Mouse (Mus musculus): ENCODE data around the gene Aspscr1.

The Aspscr1 gene

DNA sequence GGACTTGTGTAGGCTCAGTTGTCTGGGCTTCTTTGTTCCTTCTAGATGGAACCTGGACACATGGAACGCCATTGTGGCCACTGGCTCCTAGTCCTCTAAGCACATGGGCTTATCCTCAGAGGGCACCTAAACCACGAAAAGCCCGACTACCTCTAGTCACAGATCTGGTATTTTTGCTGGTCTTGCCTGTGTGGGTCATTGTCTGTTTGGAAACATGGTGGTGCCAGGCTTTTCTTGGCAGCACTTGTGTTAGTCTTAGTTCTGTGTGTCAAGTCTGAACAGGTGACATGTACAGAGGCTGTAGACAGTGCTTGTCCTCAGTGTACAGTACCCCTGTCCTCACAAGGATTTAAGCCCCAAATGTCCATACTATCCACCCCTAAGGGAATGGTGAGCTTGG is 10.8 kb downstream of the Aspscr1 start:
- WGBS, result 86% methylated on average over 3 of the region's 3 CpGs

DNA sequence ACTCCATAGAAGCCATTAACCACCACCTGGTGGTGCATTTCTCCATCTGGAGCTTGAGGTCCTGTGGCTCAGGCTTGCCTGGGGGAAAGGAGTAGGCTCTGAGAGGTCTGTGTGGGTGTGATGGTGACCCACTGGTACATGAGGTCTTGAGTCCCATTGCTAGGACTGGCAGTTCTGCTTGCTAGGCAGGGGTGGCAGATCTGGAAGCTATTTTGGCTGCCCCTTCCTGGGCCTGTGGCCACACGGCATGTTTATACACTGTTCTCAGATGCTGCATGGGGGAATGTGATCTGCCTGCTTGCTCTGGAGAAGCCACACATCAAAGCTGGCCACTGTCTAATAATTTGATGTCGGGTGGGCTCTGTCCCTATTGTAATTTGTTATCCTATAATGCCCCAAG is 11.3 kb downstream of the Aspscr1 start:
- WGBS, result 78% methylated on average over 2 of the region's 2 CpGs

DNA sequence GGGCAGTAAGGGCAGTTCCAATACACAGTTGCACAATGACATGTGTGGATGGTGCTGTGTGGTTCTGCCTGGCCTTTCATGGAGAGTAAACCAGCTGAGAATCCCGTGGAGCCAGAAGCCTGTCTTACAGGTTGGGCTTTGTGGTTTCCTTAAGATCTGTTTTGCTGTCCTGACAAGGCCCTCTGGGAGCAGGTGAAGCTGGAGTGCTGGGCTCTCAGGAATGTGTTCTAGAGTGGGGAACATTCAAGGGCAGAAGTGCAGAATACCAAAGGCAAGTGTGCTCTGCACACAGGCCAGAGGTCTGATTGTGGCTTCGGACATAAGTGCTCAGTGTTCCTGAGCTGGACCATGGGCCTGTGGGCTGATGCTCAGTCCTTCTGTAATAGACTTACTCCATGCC is 11.9 kb downstream of the Aspscr1 start:
- 95% methylated on average over 2 of the region's 2 CpGs for WGBS

DNA sequence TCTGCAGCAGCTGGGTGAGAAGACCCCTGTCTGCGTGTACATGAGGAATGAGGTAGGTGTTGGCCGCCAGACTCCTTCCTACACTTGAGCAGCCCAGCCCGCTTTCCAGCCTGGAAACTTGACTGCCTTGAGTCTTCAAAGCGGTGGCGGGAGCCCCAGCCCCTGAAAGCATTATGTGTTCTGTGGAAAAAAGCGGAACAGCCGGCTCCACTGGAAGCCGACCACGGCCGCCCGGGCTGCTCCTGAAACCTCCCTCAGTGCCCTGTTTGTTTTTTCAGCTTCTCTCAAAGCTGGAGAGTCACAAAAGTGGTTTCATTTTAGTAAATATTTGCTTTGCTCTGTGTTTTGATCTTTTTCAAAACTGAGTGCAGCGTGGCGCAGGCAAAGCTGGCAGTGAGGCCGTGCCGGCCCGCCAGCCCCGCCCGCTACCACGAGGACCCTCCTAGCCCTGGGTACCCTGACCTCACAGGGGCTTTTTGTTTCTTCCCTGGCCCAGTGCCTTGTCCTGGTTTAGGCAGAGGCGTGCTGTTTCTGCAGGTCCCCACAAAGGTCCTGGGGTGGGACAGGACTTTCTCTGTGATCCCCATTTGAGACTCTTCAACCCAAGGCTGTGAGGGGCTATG is 14.0 kb downstream of the Aspscr1 start:
- WGBS, result 59% methylated on average over 20 of the region's 20 CpGs

DNA sequence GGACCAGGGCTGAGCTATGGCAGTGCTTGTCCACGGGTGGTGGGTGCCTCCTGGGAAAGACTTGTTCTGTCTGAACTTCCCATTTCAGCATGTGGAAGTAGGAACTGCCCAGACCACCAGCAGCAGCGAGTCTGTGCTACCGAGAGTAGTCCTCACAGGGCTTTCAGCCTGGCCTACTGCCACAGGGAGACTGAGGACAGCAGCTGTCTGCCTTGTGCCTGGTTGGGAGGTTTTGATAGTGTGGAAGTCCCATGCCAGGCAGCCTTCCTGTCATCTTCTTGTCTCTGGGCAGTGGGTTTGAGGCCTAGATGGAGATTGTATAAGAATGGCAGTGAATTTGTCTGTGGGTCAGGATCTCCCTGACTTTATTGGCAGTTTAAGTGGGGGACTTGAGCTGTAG is 16.6 kb downstream of the Aspscr1 start:
- 73% methylated on average over 3 of the region's 3 CpGs for WGBS

DNA sequence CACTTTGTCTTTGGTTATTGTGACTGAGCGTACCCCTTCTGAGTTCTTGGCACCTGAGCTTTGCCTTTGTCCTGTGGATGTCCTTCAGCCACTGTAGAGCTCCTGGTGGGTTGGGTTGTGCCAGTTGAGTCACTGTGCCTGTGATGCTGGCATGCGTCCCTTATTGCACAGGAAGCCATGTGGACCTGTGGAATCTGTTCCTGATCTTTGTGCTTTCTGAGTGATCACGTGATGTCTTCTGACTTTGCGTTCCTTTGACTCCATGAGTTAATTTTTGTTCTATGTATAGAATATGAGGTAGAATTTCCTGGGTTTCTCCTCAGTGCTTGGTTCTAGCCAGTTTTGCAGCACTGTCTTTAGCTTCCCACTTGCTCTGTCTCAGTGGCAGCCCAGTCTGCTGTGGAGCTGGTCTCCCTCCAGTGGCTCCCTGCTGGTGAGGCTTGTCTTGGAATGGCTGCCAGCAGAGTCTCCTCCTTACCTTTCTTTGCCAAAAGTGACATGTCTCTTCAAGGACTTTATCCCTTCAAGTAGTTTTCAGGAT is 19.8 kb downstream of the Aspscr1 start:
- WGBS, result 53% methylated on average over 4 of the region's 4 CpGs

DNA sequence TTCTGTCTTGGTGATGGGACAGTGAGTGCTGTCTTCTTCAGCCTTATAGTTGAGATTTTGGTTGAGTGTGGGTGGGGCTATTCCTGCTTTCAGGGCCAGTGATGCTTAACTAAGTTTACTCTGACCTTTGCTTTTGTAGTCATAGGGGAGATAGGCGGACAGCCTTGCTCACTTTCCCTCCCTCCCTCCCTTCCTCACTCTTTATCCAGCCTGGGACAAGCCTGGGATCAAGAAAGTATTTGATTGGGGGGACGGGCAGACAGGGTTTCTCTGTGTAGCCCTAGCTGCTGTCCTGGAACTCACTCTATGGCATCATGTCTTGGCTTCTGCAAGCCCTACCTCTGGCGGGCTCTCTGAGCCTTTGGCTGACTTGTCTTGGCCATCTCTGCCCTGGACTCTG is 20.7 kb downstream of the Aspscr1 start:
- WGBS, result 86% methylated on average over 3 of the region's 3 CpGs

DNA sequence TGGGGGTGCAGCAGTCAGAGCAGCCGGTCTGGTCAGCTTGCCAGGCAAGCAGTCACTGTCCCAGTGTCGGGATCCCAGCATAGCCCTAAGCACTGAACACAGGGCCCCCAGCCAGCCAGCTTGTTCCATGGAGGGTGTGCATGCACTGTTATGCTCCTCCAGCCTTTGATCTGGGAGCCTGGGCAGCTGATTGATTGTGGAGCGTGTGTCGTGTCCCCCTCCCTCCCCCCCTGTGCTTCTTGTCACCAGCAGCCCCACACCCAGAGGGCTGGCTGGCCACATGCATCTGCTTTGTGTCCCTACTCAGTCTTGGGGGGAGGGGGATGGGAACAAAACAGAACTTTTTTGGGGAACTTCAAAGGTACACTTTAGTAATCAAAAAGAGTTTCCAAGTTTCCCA is 22.4 kb downstream of the Aspscr1 start:
- 37% methylated on average over 4 of the region's 4 CpGs for WGBS

DNA sequence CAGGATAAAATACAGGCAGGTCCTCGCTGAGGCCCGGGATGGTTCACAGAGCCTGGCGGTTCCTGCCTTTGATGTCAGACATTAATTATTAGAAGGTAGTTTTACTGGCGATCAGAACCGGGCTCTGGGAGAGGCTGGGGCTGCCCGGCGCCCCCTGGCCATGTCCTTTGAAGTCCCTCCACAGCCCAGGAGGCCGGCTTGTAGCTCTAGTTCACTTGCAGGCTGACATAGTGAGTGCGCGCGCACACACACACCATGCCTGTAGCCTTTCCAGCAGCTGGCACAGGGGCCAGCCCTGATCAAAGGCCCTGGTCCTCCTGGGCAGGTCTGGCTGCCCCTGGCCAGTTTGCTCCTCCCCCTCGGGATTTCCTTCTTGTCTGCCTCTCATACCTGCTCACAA is 22.9 kb downstream of the Aspscr1 start:
- 66% methylated on average over 12 of the region's 12 CpGs for WGBS

DNA sequence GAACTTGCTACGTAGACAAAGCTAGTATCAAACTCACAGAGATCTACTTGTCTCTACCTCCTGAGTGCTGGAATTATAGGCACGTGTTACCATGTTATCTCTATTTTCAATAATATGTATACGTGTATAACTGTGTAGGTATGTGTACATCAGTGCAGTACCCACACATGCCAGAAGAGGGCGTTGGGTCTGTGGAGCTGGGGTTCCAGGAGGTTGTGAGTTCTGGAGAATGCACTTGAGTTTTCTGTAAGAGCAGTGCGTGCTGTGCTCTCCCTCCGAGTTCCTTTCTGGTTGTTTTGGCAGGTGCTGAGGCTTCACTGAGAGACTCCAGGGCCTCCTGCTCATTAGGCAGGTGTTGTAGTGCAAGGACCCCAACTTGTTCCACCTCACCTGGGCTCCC is 23.8 kb downstream of the Aspscr1 start:
- WGBS, result 87% methylated on average over 6 of the region's 6 CpGs

DNA sequence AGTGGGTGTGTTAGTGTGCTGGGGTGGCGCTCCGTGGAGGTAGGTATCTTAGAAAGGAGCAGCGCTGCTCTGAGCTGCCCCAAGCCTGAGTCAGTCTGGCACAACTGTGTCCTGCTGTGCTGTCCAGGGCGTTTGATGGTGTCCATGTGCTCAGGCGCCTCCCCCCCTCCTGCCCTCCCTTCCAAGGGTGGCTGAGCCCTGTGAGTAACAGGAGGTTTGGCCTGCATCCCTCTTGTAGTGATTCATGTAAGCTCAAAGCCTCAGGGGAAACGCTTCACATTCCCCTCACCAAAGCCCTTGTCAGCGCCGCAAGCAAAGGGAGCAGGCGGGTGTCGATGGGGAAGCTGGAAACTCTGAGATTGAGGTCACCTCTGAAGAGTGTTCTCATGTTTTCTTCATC is 25.0 kb downstream of the Aspscr1 start:
- WGBS, result 57% methylated on average over 10 of the region's 10 CpGs

DNA sequence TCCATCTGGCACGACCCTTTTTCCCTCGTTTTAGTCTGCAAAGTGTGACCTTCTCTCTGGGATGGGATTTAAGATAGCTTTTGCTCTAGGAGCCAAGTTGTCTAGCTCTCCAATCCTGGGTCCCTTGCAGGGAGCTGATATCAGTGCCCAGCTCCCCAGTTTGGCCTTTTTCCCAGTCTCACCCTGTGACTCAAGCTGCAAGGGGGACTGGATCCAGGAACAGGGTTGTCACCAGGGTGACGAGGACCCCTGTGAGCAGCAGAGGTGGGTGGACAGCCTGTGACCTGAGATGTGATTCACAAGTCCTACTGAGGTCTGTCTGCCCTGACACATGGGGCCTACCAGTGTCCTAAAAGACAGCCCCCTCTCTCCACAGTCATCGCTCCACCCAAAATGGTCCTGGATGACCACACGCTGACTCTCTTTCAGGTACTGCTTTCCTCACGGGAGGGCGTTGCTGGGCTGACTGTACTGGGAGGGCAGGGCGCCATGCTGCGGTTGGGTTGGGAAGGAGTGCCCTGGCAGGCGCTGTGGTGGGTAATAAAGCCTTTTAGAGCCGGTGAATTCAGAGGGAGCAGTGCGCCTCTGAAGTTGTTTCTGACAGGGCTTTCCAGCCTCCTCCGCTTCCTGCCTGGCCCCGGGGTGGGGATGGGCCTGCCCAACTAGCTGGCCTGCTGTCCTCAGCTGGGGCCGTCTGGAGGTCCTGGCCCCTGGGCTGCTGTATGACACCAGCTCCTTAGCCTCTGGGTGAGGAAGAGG is 31.1 kb downstream of the Aspscr1 start:
- WGBS, result 68% methylated on average over 15 of the region's 15 CpGs

DNA sequence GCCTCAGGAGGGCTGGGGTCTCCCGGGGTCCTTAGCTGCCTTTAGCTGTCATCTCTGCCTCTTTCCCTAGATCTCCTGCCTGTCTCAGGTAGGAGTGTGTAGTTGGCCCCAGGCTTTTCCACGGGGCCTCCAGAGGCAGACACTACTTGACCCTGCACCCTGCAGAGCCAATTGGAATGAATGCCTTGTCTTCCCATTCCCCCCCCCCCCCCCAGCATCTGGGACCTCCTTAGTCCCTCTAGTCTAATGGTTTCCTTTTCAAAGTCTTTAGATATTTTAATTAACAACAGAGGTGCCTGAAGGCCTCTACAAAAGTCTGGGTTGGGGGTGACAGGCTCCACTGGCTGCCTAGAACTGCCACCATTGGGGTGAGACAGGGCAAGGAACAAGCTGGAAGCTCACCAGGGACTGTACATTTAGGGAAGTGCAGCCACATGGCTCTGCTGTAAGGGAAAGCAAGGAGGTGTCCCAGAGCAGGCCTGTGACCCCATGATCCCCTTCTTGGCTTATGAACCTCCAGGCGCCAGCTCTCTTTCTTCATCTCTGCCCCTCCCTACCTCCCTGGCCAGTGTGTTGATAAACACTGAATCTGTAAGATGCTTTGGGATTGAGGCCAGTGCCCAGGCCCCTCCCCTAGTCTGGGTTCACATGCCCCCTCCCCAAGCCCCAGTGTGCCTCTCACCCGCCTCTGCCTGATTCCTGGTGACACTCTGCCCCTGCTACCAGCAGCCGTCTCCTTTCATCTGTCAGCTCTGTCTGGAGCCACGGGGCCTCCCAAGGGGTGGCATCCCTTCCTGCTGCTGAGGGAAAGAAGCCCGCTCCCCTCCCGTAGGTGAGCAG is 31.9 kb downstream of the Aspscr1 start:
- WGBS, result 60% methylated on average over 7 of the region's 8 CpGs

DNA sequence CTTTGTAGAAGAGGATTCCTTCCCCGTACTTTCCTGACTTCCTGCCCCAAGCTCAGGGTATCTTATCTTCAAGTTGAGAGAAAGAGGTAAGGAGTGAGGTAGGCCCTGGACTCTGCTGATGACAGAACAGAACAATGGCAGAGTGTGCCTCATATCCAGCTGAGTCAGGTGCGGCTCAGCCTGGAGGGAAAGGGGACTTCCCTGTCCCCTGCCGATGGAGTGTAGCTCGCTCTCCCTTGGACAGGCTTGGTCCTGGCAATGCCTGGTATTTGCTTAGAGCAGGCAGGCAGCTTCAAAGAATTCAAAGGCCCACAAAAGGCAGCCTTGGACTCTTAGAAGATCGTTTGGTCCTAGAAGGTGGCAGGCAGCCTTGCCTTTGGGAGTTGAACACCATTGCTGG is 33.3 kb downstream of the Aspscr1 start:
- 59% methylated on average over 5 of the region's 5 CpGs for WGBS

DNA sequence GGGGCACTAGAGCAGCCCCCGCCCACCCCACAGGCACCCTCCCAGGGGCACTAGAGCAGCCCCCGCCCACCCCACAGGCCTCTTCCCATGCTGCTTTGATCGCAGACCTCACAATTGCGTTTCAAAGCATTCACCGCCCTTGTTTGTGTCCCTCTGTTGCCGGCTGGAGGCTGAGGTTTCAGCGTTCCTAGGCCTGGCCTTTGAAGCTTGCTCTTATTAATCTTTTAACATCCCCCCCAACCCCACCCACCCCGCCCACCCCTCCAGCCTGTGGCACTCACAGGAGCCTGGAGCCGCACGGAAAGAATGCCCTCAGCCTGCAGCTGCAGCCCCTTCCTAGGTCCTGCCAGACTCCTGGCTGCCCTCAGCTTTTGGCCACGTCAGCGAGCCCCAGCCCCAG is 34.5 kb downstream of the Aspscr1 start:
- 49% methylated on average over 12 of the region's 12 CpGs for WGBS

DNA sequence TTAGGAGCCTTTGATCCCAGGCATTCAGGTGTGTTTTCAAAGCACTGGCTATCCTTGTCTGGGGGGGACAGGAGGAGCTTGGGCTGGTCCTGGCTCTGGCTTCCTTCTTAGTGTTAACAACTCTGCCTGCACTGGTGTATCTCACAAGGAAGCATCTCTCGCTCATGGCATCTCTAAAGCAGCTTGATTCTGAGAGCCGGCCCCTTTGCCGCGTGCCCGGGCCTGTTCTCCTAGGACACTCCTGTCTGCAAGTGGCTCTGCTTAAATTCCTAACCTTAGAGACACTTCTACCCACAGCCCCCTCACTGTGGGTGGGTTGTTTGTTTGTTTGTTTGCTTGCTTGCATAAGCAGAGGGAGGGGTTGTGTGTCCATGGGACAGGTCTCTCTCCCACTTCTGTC is 35.2 kb downstream of the Aspscr1 start:
- WGBS, result 60% methylated on average over 5 of the region's 5 CpGs

DNA sequence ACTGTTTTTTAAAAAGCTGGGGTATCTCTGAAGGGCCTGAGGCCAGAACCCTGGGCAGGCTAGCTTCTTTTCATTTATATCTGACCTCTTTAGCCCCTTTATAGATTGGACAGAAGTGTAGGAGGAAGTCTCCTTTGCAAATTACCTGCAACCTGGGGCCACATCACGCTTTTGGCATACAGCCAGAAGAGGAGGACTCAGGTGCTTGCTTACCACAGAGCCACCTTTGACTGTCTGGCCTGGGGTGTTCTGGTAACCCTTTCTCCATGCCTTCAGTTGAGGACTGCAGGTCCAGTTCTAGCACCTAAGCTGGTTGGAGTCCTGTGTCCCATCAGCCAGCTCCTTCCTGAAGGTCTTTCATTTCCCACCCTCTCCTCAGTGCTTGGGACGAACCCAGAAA is 36.8 kb downstream of the Aspscr1 start:
- 80% methylated on average over 2 of the region's 2 CpGs for WGBS

DNA sequence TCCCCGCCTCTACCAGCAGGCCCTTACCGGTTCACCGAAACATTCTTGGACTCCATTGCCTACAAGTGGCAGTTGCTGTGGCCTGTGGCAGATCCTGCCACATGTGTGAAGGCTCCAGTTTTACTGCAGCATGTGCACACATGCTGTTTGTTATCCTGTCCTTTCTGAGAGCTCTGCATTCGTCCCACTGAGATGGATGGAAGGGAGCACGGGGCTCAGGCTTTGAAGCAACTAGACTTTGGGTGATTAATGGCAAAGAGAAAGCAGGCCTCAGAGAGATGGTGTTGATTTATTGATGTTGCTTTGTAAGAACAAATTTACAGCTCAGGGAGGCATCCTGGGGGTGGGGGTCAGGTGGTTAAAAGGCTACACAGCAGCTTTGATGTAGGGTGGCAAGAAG is 37.9 kb downstream of the Aspscr1 start:
- WGBS, result 90% methylated on average over 5 of the region's 5 CpGs

DNA sequence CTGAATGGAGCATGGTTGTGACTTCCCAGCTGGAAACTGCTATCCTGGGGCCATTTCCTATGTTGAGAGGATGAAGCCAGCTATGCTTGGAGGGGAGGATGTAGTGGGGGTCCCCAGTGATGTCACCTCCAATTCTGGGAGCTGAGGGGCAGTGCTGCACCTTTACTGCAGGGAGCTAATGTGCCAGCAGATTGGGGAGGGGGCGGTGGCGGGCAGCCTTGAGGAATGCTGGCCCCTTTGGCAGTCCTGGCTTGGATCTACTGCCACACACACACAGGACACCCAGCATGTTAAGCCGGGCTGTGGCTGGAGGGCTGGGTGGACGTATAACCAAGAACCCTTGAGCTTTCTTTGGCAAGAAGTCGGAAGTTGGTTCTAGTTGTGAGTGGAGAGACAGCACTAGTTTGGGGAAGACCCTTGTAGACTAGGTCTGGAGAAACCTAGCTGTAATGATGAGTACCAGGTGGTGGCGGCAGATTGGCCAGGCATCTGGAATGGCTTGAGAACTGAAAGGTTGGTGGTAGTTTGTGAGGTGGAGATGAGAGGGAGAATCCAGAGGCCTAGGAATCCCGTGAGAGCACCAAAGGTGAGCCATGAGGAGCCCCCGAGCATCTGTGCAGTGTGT is 39.3 kb downstream of the Aspscr1 start:
- WGBS, result 70% methylated on average over 8 of the region's 8 CpGs

DNA sequence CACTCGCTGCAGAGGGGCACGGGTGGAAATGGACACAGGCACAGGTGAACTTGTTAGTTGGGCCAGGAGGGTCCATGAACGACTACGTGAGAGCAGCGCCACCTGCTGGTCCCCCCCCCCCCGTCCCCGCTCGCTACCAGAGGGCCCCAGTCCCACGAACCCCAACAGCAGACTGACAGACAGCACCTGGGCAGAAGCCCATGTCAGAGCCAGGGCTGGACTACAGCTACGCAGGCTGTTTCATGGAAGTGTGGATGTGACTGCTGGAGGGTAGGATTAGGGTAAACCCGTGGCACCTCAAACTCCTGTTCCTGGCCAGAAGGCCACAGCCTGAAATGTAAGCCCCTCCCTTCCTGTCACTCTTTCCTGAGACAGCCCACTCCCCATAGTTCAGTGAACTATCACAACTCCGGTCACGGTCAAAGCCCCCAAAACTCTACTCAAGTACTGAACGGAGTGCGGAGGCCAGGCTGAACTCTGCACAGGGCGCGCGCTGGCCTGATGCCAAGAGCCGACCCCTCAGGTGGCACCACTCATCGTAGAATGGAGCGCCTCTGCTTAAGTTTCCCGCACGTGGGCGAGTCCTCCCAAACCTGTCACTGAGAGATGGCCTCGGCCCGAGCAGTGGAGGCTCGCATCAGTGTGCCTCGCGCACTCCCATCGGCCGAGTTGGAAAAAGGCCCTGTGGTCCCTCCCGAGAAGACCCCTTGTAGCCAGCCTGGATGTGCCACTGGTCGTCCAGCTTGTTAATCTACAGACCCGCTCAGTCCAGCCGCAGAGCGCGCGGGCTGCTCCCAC is 40.2 kb downstream of the Aspscr1 start:
- WGBS, result under 1% methylated on average over 38 of the region's 38 CpGs
